Mouse (Mus musculus): ENCODE data around the gene Cracr2a.

- TF ChIP-seq CTCF (IDR thresholded peaks at IDR 0.05; ENCODE audit: low read depth, low read length): no peak
- TF ChIP-seq POLR2A (IDR thresholded peaks at IDR 0.05; ENCODE audit: extremely low read depth, insufficient read depth, low read length): no peak
Measured at GRCm38 (mm10) chr6:127540517-127540916, 20.6 kb upstream of the Cracr2a start.
